Mouse (Mus musculus): ENCODE data around the gene Tmem28. TPM values are rescaled to one million over a fixed set of nuclear protein-coding genes. Genes with fewer than 3 reads are reported as not detected.

The Tmem28 gene
- 2.0 and 2.3 TPM in 2 replicates for polyA plus RNA-seq (2014; fragmentation: Nextera tagmentation; extraction: Ambion mirVana)

DNA sequence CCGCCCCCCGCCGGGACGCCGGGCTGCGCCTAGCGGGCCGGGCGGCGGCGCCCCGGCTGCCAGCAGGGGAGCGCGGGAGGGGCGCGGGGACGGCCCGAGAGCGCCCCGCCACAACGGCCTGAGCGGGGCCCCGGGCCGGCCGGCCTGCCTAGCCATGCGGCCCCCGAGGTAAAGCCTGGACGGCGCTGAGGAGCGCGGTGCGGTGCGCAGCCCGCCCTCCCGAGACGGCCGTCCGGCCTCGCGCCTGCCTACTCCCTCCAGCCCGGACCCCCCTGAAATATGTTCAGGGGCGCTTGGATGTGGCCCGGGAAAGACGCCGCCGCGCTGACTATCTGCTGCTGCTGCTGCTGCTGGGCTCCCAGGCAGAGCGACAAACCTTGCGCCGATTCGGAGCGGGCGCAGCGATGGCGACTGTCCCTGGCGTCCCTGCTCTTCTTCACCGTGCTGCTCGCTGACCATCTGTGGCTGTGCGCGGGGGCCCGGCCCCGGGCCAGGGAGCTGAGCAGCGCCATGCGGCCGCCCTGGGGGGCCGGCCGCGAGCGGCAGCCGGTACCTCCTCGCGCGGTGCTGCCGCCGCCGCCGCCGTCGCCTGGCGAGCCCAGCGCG is at the start of gene Tmem28:
Tmem28 (plus strand) TSS at position 232 of the 606 bp plus-strand sequence.
- no peaks in the 10 kb centered on the region for H3K9me3 ChIP-seq (ENCODE audit: control insufficient read depth, low read length)
- peak within 1 kb of the TSS; percentile 56 for H3K4me2 ChIP-seq (ENCODE audit: low read depth, low read length)
- H3K36me3 ChIP-seq (ENCODE audit: control insufficient read depth, insufficient read depth, low read length): no peaks in the 10 kb centered on the region
- no peaks in the 10 kb centered on the region for H3K27me3 ChIP-seq (ENCODE audit: control insufficient read depth, insufficient read depth, low read length)
- H3K9ac ChIP-seq (replicated peaks; ENCODE audit: low read depth, low read length): peak within 1 kb of the TSS; percentile 55
- 8% methylated on average over 43 of the region's 82 CpGs for WGBS
- peak within 1 kb of the TSS; percentile 56 for H3K4me3 ChIP-seq (ENCODE audit: low read depth, low read length)
- no peaks in the 10 kb centered on the region for H3K4me1 ChIP-seq (ENCODE audit: control insufficient read depth, insufficient read depth, low read length)
- peak; percentile 20 for ATAC-seq (ENCODE audit: low read depth)
- 0 out of 2 replicates have a peak within 1 kb of the TSS, but pooled peaks have one; percentile 66 for H3K27ac ChIP-seq (ENCODE audit: low read depth, low read length)

DNA sequence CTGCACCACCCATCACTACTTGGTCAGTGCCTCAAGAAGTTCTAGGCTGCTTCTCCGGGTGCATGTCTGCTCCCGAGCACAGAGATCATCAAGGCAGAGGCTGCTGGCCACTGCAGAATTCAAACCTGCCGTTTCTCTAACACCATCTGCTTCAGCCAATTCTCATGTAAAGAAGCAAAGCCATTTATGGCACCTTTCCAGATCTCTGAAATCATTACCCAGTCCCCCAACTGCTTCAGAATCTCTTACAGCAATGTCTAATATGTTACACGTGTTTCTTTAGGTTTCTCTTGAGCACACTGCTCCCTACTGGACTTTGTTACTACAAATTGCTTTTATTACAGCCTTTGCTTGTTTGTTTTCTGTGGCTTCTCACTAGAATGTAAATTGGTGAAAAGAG is 40.5 kb upstream of the Tmem28 start:
- H3K27ac ChIP-seq (ENCODE audit: low read depth, low read length): no peak overlapping the region
- H3K9me3 ChIP-seq (ENCODE audit: control insufficient read depth, low read length): no peaks in the 10 kb centered on the region
- H3K9ac ChIP-seq (replicated peaks; ENCODE audit: low read depth, low read length): no peak overlapping the region
- H3K4me1 ChIP-seq (ENCODE audit: control insufficient read depth, insufficient read depth, low read length): no peaks in the 10 kb centered on the region
- no peak overlapping the region for H3K4me3 ChIP-seq (ENCODE audit: low read depth, low read length)
- no peak overlapping the region for H3K4me2 ChIP-seq (ENCODE audit: low read depth, low read length)
- no peak for ATAC-seq (ENCODE audit: low read depth)
- no peaks in the 10 kb centered on the region for H3K27me3 ChIP-seq (ENCODE audit: control insufficient read depth, insufficient read depth, low read length)
- 47% methylated on average over 4 of the region's 4 CpGs for WGBS
- H3K36me3 ChIP-seq (ENCODE audit: control insufficient read depth, insufficient read depth, low read length): no peaks in the 10 kb centered on the region

DNA sequence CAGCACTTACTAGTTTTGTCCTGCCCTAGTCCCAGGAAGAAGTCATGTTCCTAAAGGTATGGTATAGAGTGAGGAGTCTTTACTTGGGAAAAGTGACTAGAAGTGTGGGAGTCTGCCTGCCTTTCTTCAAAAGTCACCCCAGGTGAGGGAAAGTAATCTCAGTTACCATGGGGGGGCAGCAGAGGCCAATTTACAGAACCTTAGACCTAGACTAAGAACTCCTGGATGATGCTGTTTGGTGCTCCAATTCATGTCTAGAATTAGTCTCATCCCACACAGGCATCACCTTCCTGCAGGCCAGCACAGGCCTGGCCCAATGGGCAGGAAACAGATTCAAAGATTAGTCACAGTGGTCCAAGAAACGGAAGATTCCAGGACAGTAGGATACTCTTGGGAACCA is 12.4 kb upstream of the Tmem28 start:
- H3K9me3 ChIP-seq (ENCODE audit: control insufficient read depth, low read length): no peaks in the 10 kb centered on the region

DNA sequence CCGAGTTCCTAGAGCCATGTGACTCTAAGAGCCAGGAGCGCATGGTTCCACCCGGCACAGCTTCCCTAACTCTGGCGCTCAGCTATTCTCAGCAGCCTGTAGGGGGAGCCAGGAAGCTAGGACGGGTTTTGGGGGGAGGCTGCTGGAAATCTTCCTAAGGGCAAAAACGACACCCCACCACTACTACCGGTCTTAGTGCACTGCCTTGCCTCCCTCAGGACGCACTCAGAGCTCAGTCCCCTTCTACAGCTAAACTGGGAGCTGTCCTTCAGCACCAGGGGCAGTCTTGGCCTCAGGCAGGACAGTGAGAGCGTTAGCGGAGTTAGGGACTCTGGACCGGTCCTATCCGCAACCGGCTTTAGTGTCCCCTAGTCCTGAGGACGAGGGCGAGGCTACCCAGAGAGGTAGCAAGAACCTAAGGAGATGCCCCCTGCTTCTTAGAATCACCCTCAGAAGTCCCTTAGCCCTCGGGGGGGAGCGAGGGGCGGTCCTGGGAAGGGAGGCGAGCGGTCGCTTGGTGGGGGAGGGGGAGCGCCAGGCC is 1.4 kb upstream of the Tmem28 start:
- 0 out of 2 replicates have a peak overlapping the region, but pooled peaks have one; percentile 21 for H3K9ac ChIP-seq (replicated peaks; ENCODE audit: low read depth, low read length)
- H3K27me3 ChIP-seq (ENCODE audit: control insufficient read depth, insufficient read depth, low read length): no peaks in the 10 kb centered on the region
- no peaks in the 10 kb centered on the region for H3K4me1 ChIP-seq (ENCODE audit: control insufficient read depth, insufficient read depth, low read length)
- no peaks in the 10 kb centered on the region for H3K9me3 ChIP-seq (ENCODE audit: control insufficient read depth, low read length)
- peak overlapping the region; percentile 56 for H3K4me3 ChIP-seq (ENCODE audit: low read depth, low read length)
- H3K4me2 ChIP-seq (ENCODE audit: low read depth, low read length): peak overlapping the region; percentile 56
- WGBS: 17% methylated on average over 19 of the region's 22 CpGs
- no peaks in the 10 kb centered on the region for H3K36me3 ChIP-seq (ENCODE audit: control insufficient read depth, insufficient read depth, low read length)
- peak; percentile 70 for ATAC-seq (ENCODE audit: low read depth)
- no peak overlapping the region for H3K27ac ChIP-seq (ENCODE audit: low read depth, low read length)

More for the DNA sequence above, 12.4 kb upstream of the Tmem28 start:
- Histone ChIP-seq H3K4me1 (ENCODE audit: control insufficient read depth, insufficient read depth, low read length) (no peaks in the 10 kb centered on the region), H3K4me2 (ENCODE audit: low read depth, low read length) (no peak overlapping the region), H3K9ac (replicated peaks; ENCODE audit: low read depth, low read length) (no peak overlapping the region), H3K27ac (ENCODE audit: low read depth, low read length) (no peak overlapping the region), H3K27me3 (ENCODE audit: control insufficient read depth, insufficient read depth, low read length) (no peaks in the 10 kb centered on the region), H3K4me3 (ENCODE audit: low read depth, low read length) (no peak overlapping the region), H3K36me3 (ENCODE audit: control insufficient read depth, insufficient read depth, low read length) (no peaks in the 10 kb centered on the region)
- peak; percentile 69 for ATAC-seq (ENCODE audit: low read depth)
- WGBS: 55% methylated on average over 1 of the region's 1 CpGs

DNA sequence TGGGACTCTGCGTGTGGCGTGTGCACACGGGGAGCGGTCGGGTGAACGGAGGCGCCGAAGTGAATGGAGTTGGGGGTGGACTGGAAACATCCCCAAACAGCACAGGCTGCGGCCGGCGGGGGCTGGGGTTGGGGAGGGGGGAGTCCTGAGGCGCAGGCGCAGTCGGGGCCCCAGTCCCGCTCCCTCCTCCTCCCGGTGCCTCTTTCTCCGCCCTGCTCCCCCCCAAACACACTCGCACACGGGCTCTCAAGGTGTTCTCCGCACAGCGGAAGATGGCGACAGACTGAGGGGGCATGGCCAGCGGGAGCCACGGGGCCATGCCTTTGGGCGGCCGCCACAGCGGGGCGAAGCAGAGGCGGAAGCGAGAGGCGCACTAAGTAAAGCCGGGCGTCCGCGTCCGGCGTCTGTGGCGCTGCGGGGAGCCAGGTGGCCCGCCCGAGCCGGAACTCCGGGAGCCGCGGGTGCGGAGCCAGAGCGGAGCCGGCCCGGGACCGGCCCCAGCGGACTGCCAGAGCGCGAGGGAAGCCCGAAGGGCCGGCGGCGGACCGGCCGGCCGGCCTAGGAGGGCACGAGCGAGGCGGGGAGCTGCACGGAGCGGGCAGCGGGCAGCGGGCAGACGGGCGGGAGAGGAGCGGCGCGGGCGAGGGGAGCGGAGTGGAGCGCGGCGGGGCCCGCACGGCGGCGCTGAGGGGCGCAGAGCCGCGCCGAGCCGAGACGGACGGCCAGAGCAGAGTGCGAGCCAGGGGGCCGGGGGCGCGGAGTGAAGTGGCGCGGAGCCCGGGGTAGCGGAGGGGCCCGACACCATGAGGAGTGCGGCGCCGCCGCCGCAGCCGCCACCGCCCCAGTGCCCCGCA is 658 bp upstream of the Tmem28 start:
- peak overlapping the region; percentile 56 for H3K4me3 ChIP-seq (ENCODE audit: low read depth, low read length)
- H3K9ac ChIP-seq (replicated peaks; ENCODE audit: low read depth, low read length): peak overlapping the region; percentile 55
- H3K36me3 ChIP-seq (ENCODE audit: control insufficient read depth, insufficient read depth, low read length): no peaks in the 10 kb centered on the region
- 18% methylated on average over 46 of the region's 105 CpGs for WGBS
- peak; percentile 88 for ATAC-seq (ENCODE audit: low read depth)
- no peaks in the 10 kb centered on the region for H3K9me3 ChIP-seq (ENCODE audit: control insufficient read depth, low read length)
- 0 out of 2 replicates have a peak overlapping the region, but pooled peaks have one; percentile 66 for H3K27ac ChIP-seq (ENCODE audit: low read depth, low read length)
- no peaks in the 10 kb centered on the region for H3K27me3 ChIP-seq (ENCODE audit: control insufficient read depth, insufficient read depth, low read length)
- peak overlapping the region; percentile 56 for H3K4me2 ChIP-seq (ENCODE audit: low read depth, low read length)
- no peaks in the 10 kb centered on the region for H3K4me1 ChIP-seq (ENCODE audit: control insufficient read depth, insufficient read depth, low read length)

DNA sequence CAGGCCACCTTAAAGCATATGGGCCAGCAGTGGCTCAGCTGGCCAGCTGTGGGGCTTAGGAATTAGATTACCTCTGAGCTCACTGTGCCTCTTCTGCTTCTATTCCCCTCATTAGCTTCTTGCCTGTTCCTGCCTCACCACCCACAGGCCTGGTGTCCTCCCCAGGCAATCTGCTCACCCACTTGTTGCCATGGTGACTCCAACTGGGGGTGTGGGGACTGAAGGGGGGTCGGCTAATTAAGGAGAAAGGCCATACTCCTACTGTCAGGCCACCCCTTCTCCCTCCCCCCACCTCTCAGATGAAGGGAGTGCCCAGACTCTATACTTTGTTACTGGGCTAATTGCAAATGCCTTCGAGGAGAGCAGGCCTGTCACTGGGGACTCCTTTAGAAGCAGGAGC is 21.3 kb downstream of the Tmem28 start:
- no peaks in the 10 kb centered on the region for H3K36me3 ChIP-seq (ENCODE audit: control insufficient read depth, insufficient read depth, low read length)
- H3K4me3 ChIP-seq (ENCODE audit: low read depth, low read length): no peak overlapping the region
- no peaks in the 10 kb centered on the region for H3K27me3 ChIP-seq (ENCODE audit: control insufficient read depth, insufficient read depth, low read length)
- no peak overlapping the region for H3K4me2 ChIP-seq (ENCODE audit: low read depth, low read length)
- no peak overlapping the region for H3K9ac ChIP-seq (replicated peaks; ENCODE audit: low read depth, low read length)
- H3K4me1 ChIP-seq (ENCODE audit: control insufficient read depth, insufficient read depth, low read length): no peaks in the 10 kb centered on the region
- no peak overlapping the region for H3K27ac ChIP-seq (ENCODE audit: low read depth, low read length)
- no peaks in the 10 kb centered on the region for H3K9me3 ChIP-seq (ENCODE audit: control insufficient read depth, low read length)
- 11% methylated on average over 2 of the region's 2 CpGs for WGBS
- no peak for ATAC-seq (ENCODE audit: low read depth)

DNA sequence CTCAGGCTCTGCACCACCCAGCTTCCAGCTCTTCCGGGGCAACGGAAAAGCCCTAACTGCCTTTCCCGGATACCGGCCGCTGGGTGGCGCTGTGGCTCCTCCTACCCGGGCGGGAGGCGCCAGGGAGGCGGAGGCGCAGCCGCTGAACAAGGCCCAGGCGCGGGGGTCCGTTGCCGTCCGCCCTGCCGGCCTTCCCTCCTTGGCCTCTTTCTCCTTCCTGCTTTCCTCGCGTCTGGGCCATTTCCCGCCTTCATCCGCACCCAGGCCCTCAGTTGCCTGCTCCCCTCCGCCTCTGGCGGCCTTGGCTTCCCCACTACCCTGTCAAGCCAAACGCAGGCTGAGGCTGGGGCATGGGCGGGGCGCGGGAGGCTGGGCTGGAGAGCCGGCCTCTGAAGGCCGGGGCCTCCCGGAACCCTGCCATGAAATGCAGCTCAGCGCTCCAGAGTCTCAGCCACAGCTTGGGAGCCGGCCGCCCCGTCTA is 32.5 kb downstream of the Tmem28 start:
- Histone ChIP-seq H3K4me3 (ENCODE audit: low read depth, low read length) (peak overlapping the region; percentile 23), H3K27ac (ENCODE audit: low read depth, low read length) (no peak overlapping the region), H3K4me2 (ENCODE audit: low read depth, low read length) (peak overlapping the region; percentile 26; the same call in 1 of the 2 replicates), H3K27me3 (ENCODE audit: control insufficient read depth, insufficient read depth, low read length) (peaks cover 5% of the 10 kb centered on the region; the same call in 1 of the 2 replicates), H3K9me3 (ENCODE audit: control insufficient read depth, low read length) (no peaks in the 10 kb centered on the region), H3K4me1 (ENCODE audit: control insufficient read depth, insufficient read depth, low read length) (no peaks in the 10 kb centered on the region), H3K9ac (replicated peaks; ENCODE audit: low read depth, low read length) (0 out of 2 replicates have a peak overlapping the region, but pooled peaks have one; percentile 11), H3K36me3 (ENCODE audit: control insufficient read depth, insufficient read depth, low read length) (no peaks in the 10 kb centered on the region)
- 21% methylated on average over 30 of the region's 35 CpGs for WGBS
- ATAC-seq (ENCODE audit: low read depth): peak; percentile 90

DNA sequence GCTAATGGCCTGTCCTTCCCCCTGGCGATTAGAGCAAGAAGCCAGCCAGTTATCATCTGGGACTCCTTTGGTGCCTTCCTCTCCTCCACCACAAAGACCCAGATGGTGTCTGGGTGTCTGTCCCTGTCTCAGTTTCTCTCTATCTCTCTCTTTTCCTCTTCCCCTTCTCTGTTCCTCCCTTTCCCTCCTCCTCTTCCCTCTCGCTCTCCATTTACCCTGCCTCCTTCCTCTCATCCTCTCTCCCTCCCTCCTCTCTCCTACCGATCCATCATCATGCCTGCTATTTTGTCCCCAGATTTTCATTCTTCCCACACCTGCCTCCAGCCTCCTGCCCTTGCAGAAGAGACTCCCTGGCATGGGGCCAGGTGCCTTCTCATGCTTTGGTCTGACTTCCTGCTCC is 33.0 kb downstream of the Tmem28 start:
- H3K27me3 ChIP-seq (ENCODE audit: control insufficient read depth, insufficient read depth, low read length): peaks cover 5% of the 10 kb centered on the region; the same call in 1 of the 2 replicates

More for the DNA sequence above, 33.0 kb downstream of the Tmem28 start:
- peak; percentile 45 for ATAC-seq (ENCODE audit: low read depth)
- no peaks in the 10 kb centered on the region for H3K36me3 ChIP-seq (ENCODE audit: control insufficient read depth, insufficient read depth, low read length)
- H3K4me3 ChIP-seq (ENCODE audit: low read depth, low read length): no peak overlapping the region
- no peaks in the 10 kb centered on the region for H3K4me1 ChIP-seq (ENCODE audit: control insufficient read depth, insufficient read depth, low read length)
- H3K9me3 ChIP-seq (ENCODE audit: control insufficient read depth, low read length): no peaks in the 10 kb centered on the region
- WGBS: 71% methylated on average over 2 of the region's 3 CpGs
- no peak overlapping the region for H3K9ac ChIP-seq (replicated peaks; ENCODE audit: low read depth, low read length)
- no peak overlapping the region for H3K4me2 ChIP-seq (ENCODE audit: low read depth, low read length)
- H3K27ac ChIP-seq (ENCODE audit: low read depth, low read length): no peak overlapping the region
